Mouse (Mus musculus) CH12.LX (cell line): ENCODE measurements around the gene Ube3c. TPM values are rescaled to one million over a fixed set of nuclear protein-coding genes. Genes with fewer than 3 reads are reported as not detected.

ENCODE experiments used
- DNase-seq: peaks from one replicate; pipeline ENCODE4 v3.0.0-alpha.2; 2013; ENCODE audit errors: extremely low read depth
- H3K27ac ChIP-seq: 2 replicates; pipeline ENCODE4 v1.5.1; 2012; ENCODE audit warnings: low read depth, mild to moderate bottlenecking, control low read depth, moderate library complexity; ENCODE audit not compliant: insufficient read depth
- H3K27me3 ChIP-seq: replicated peaks from 2 replicates; pipeline ENCODE3; 2012; ENCODE audit warnings: inconsistent platforms
- H3K36me3 ChIP-seq, 2 experiments: replicated peaks in 1 of 2; 2 replicates each; pipeline versions ENCODE3 to v1.6.1; 2012; ENCODE audit warnings: inconsistent platforms in 1 of 2, low read length in 1 of 2, mild to moderate bottlenecking in 1 of 2, mixed read lengths in 1 of 2, moderate library complexity in 1 of 2; ENCODE audit not compliant: control insufficient read depth in 1 of 2, insufficient read depth in 1 of 2
- H3K4me1 ChIP-seq, 2 experiments: 2 replicates each; pipeline ENCODE4 v1.6.1; 2012; ENCODE audit warnings: inconsistent platforms in 1 of 2, moderate library complexity in 1 of 2; ENCODE audit not compliant: insufficient read depth in 2 of 2, control insufficient read depth in 1 of 2
- H3K4me2 ChIP-seq: 2 replicates; pipeline ENCODE4 v1.6.1; 2012; ENCODE audit warnings: low read depth, mild to moderate bottlenecking, control low read depth; ENCODE audit not compliant: poor library complexity, insufficient read depth, severe bottlenecking
- H3K4me3 ChIP-seq, 3 experiments: fragments of 150-350 bp in 1 of 3; sonication (generic) in 1 of 3; replicated peaks in 1 of 3; 2 replicates each; pipeline versions ENCODE3 to v1.5.1; 2011 to 2012; ENCODE audit warnings: low read depth in 2 of 3, low read length in 2 of 3, mild to moderate bottlenecking in 2 of 3, moderate library complexity in 2 of 3, control low read depth in 1 of 3, improper control_type of control experiment in 1 of 3, inconsistent platforms in 1 of 3, mixed read lengths in 1 of 3; ENCODE audit not compliant: poor library complexity in 1 of 3
- H3K79me2 ChIP-seq: replicated peaks from 2 replicates; pipeline ENCODE4 v1.6.1; 2012; ENCODE audit warnings: mild to moderate bottlenecking, moderate library complexity; ENCODE audit not compliant: control insufficient read depth, poor library complexity, insufficient read depth, severe bottlenecking; ENCODE audit errors: extremely low read depth
- H3K9ac ChIP-seq: 2 replicates; pipeline ENCODE4 v1.6.1; 2012; ENCODE audit warnings: low read depth, mild to moderate bottlenecking, control low read depth, moderate library complexity; ENCODE audit not compliant: insufficient read depth
- H3K9me3 ChIP-seq: replicated peaks from 2 replicates; pipeline ENCODE3; 2012; ENCODE audit warnings: low read length, inconsistent platforms, mixed read lengths
- HCFC1 ChIP-seq: IDR thresholded peaks from 2 replicates; pipeline ENCODE4 v1.6.1; 2012; ENCODE audit warnings: low read depth, mild to moderate bottlenecking, inconsistent platforms, low read length, improper control_type of control experiment
- JUN ChIP-seq: IDR thresholded peaks from 2 replicates; pipeline ENCODE4 v1.6.1; 2011; ENCODE audit warnings: low read depth, mild to moderate bottlenecking, low read length, improper control_type of control experiment, moderate library complexity; ENCODE audit not compliant: insufficient read depth
- JUND ChIP-seq: conservative IDR thresholded peaks from 2 replicates; pipeline ENCODE4 v1.6.1; 2011; ENCODE audit warnings: low read depth, low read length, improper control_type of control experiment
- MAZ ChIP-seq: IDR thresholded peaks from 2 replicates; pipeline ENCODE4 v1.6.1; 2012; ENCODE audit warnings: low read depth, mild to moderate bottlenecking, inconsistent platforms, low read length, improper control_type of control experiment, moderate library complexity
- MXI1 ChIP-seq: IDR thresholded peaks from 2 replicates; pipeline ENCODE4 v1.6.1; 2011; ENCODE audit warnings: mild to moderate bottlenecking, low read depth, low read length, improper control_type of control experiment
- NRF1 ChIP-seq: IDR thresholded peaks from 2 replicates; pipeline ENCODE4 v1.6.1; 2014; ENCODE audit warnings: low read depth, mild to moderate bottlenecking, inconsistent platforms, low read length, improper control_type of control experiment, moderate library complexity
- PAX5 ChIP-seq: IDR thresholded peaks from 2 replicates; pipeline ENCODE4 v1.6.1; 2012; ENCODE audit warnings: low read length, inconsistent platforms, mixed read lengths
- RAD21 ChIP-seq: IDR thresholded peaks from 2 replicates; pipeline ENCODE4 v1.6.1; 2011; ENCODE audit warnings: low read depth, mild to moderate bottlenecking, low read length, improper control_type of control experiment, moderate library complexity
- UBTF ChIP-seq: IDR thresholded peaks from 2 replicates; pipeline ENCODE4 v1.6.1; 2012; ENCODE audit warnings: low read depth, mild to moderate bottlenecking, inconsistent platforms, low read length, improper control_type of control experiment, moderate library complexity
- USF2 ChIP-seq: conservative IDR thresholded peaks from 2 replicates; pipeline ENCODE4 v1.6.1; 2011; ENCODE audit warnings: low read depth, low read length, improper control_type of control experiment
- ZKSCAN1 ChIP-seq: IDR thresholded peaks from 2 replicates; pipeline ENCODE4 v1.6.1; 2012; ENCODE audit warnings: low read depth, inconsistent platforms, low read length, improper control_type of control experiment, borderline replicate concordance
- dilution Hi-C: fragments of 300-500 bp; cut with MboI; formaldehyde crosslinking; loops from 2 replicates; pipeline ENCODE4 v1.14.3; 2020; ENCODE audit warnings: low sequenced_read_pairs; ENCODE audit not compliant: extremely low pct_unique_long_range_greater_than_20kb, extremely low pct_ligation_motif_present
- in situ Hi-C: fragments of 300-500 bp; cut with MboI; formaldehyde crosslinking; loops from 3 replicates; pipeline ENCODE4 v1.14.3; 2019; ENCODE audit warnings: low sequenced_read_pairs, low pct_ligation_motif_present, low pct_unique_long_range_greater_than_20kb, mixed read lengths
- polyA plus RNA-seq: library from polyadenylated mRNA; unstranded; fragments of >175 nt; gene quantifications from 2 replicates; pipeline ENCODE4 v1.2.1, GENCODE M21; 2012; ENCODE audit warnings: low read depth; ENCODE audit not compliant: insufficient read length
- total RNA-seq, 2 experiments: library from RNA; depleted of rRNA; stranded (reverse); fragments of 300-350 nt in 1 of 2; fragments of >200 nt in 1 of 2; gene quantifications; 2 replicates each; pipeline ENCODE4 v1.2.3; 2012 to 2014

Gene Ube3c
- total and polyA plus RNA-seq, 3 experiments = 18.4 to 24.6 (median 23.7) TPM

GRCm38 (mm10) chr5:29721159-29721558, 152.1 kb downstream of the Ube3c start:
- dilution Hi-C loops = no loop called here
- H3K9me3 ChIP-seq = peaks cover 3% of the 10 kb centered on the region
- no peak overlapping the region for H3K4me2 ChIP-seq
- no peak overlapping the region for H3K9ac ChIP-seq
- TF ChIP-seq PAX5 = no peak
- TF ChIP-seq MAZ = no peak
- TF ChIP-seq MXI1 = no peak
- no peak for TF ChIP-seq ZKSCAN1
- no peak for TF ChIP-seq RAD21
- TF ChIP-seq USF2 = no peak
- TF ChIP-seq, all 38 proteins: peak for 0
- no peak overlapping the region for H3K27ac ChIP-seq
- no peak for DNase-seq
- H3K79me2 ChIP-seq = no peaks in the 10 kb centered on the region
- no peaks in the 10 kb centered on the region; a peak in 1 of 4 replicates for H3K4me1 ChIP-seq
- in situ Hi-C loops = no loop called here
- H3K27me3 ChIP-seq = no peaks in the 10 kb centered on the region
- no peak overlapping the region for H3K4me3 ChIP-seq
- no peaks in the 10 kb centered on the region for H3K36me3 ChIP-seq

- H3K9me3 ChIP-seq = peaks cover 3% of the 10 kb centered on the region
- H3K36me3 ChIP-seq = no peaks in the 10 kb centered on the region
- in situ Hi-C loops (no loop called here), dilution Hi-C loops (no loop called here)
- DNase-seq = no peak
- H3K9ac ChIP-seq = no peak overlapping the region
- no peaks in the 10 kb centered on the region for H3K4me1 ChIP-seq
- no peaks in the 10 kb centered on the region for H3K27me3 ChIP-seq
- no peak overlapping the region for H3K4me2 ChIP-seq
- no peak overlapping the region for H3K4me3 ChIP-seq
- TF ChIP-seq ZKSCAN1 = no peak
- TF ChIP-seq UBTF = no peak
- TF ChIP-seq JUN = no peak
- no peak for TF ChIP-seq RAD21
- no peak for TF ChIP-seq JUND
- TF ChIP-seq HCFC1 = no peak
- no peak for TF ChIP-seq NRF1
- H3K27ac ChIP-seq = no peak overlapping the region
- H3K79me2 ChIP-seq = no peaks in the 10 kb centered on the region
Measured at GRCm38 (mm10) chr5:29725369-29725768, 156.3 kb downstream of the Ube3c start.

Other genes starting within 250 kb of the Ube3c start
- not detected in 2 replicates for gene Lmbr1, start 190.9 kb upstream of the Ube3c start, total RNA-seq (2012; rRNA removed)
- not detected in 2 replicates for gene Lmbr1, start 190.9 kb upstream of the Ube3c start, total RNA-seq (2014; rRNA removed)
- gene Lmbr1, start 190.9 kb upstream of the Ube3c start, polyA plus RNA-seq = not detected in 2 replicates
- 23.7 and 38.4 TPM in 2 replicates for gene Nom1, start 134.6 kb upstream of the Ube3c start, total RNA-seq (2012; rRNA removed)
- 30.6 and 36.3 TPM in 2 replicates for gene Nom1, start 134.6 kb upstream of the Ube3c start, total RNA-seq (2014; rRNA removed)
- gene Nom1, start 134.6 kb upstream of the Ube3c start, polyA plus RNA-seq = 28.6 and 33.1 TPM in 2 replicates
- 0.21 TPM in 1 of 2 replicates, not detected in the other for gene Mnx1, start 90.8 kb upstream of the Ube3c start, total RNA-seq (2012; rRNA removed)
- gene Mnx1, start 90.8 kb upstream of the Ube3c start, total RNA-seq (2014; rRNA removed) = not detected in 2 replicates
- gene Mnx1, start 90.8 kb upstream of the Ube3c start, polyA plus RNA-seq = 0.11 TPM in 1 of 2 replicates, not detected in the other
- 61.1 and 75.8 TPM in 2 replicates for gene Dnajb6, start 166.4 kb downstream of the Ube3c start, total RNA-seq (2012; rRNA removed)
- gene Dnajb6, start 166.4 kb downstream of the Ube3c start, total RNA-seq (2014; rRNA removed) = 196 and 228 TPM in 2 replicates
- gene Dnajb6, start 166.4 kb downstream of the Ube3c start, polyA plus RNA-seq = 117 and 140 TPM in 2 replicates
- gene Gm5129, start 166.7 kb downstream of the Ube3c start, total RNA-seq (2012; rRNA removed) = 1.3 TPM in 1 of 2 replicates, not detected in the other
- gene Gm5129, start 166.7 kb downstream of the Ube3c start, total RNA-seq (2014; rRNA removed) = not detected in 2 replicates
- not detected in 2 replicates for gene Gm5129, start 166.7 kb downstream of the Ube3c start, polyA plus RNA-seq